Mouse (Mus musculus): ENCODE measurements around the gene Lrrn3.

The Lrrn3 gene

GRCm38 (mm10) chr12:41468374-41468991 lies 17.7 kb downstream of the Lrrn3 start:
- ChIA-PET POLR2A (no interaction called here), CTCF (no interaction called here)

- ChIA-PET CTCF (no interaction called here), POLR2A (no interaction called here)
Observed at GRCm38 (mm10) chr12:41438446-41438845, 47.8 kb downstream of the Lrrn3 start.

GRCm38 (mm10) chr12:41436206-41436985 lies 49.8 kb downstream of the Lrrn3 start:
- CTCF ChIA-PET, result no interaction called here
- POLR2A ChIA-PET, result no interaction called here

- ChIA-PET CTCF (no interaction called here), POLR2A (no interaction called here)
Observed at GRCm38 (mm10) chr12:41428806-41429205, 57.4 kb downstream of the Lrrn3 start.

GRCm38 (mm10) chr12:41427464-41427863 lies 58.8 kb downstream of the Lrrn3 start:
- CTCF ChIA-PET, result no interaction called here
- POLR2A ChIA-PET, result no interaction called here

- ChIA-PET POLR2A (no interaction called here), CTCF (no interaction called here)
Observed at GRCm38 (mm10) chr12:41425101-41425679, 61.0 kb downstream of the Lrrn3 start.

GRCm38 (mm10) chr12:41417961-41418360 lies 68.3 kb downstream of the Lrrn3 start:
- CTCF ChIA-PET, result no interaction called here
- POLR2A ChIA-PET, result no interaction called here

GRCm38 (mm10) chr12:41417099-41417498 lies 69.1 kb downstream of the Lrrn3 start:
- ChIA-PET CTCF (no interaction called here), POLR2A (no interaction called here)

- CTCF ChIA-PET, result no interaction called here
- POLR2A ChIA-PET, result no interaction called here
Observed at GRCm38 (mm10) chr12:41416635-41417034, 69.6 kb downstream of the Lrrn3 start.

- ChIA-PET POLR2A (no interaction called here), CTCF (no interaction called here)
Observed at GRCm38 (mm10) chr12:41409431-41409830, 76.8 kb downstream of the Lrrn3 start.

- ChIA-PET CTCF (interaction anchor here in 2 of 4 experiments (0.6 kb wide), 3 partner anchors 50 to 1362 kb away, joined by 3 to 4 read pairs (median 3); no protein-coding TSS in a partner anchor), POLR2A (interaction anchor here in 1 of 4 experiments (0.6 to 1.4 kb wide), 2 partner anchors 9 to 773 kb away, joined by 3 read pairs; no protein-coding TSS in a partner anchor)
Observed at GRCm38 (mm10) chr12:41401923-41402322, 84.3 kb downstream of the Lrrn3 start.
